Mouse (Mus musculus) heart, embryonic 16.5 days (tissue): Measurements from ENCODE around the gene Pagr1a. TPM values are rescaled to one million over a fixed set of nuclear protein-coding genes. Genes with fewer than 3 reads are reported as not detected.
A peak's percentile ranks its signal among the peaks of the same experiment; 100 is the strongest.

Source experiments
- ATAC-seq: fragments of 200-750 bp; cut with Nextera tagmentation; replicated peaks from 2 replicates; pipeline ENCODE4 v1.8.0; 2017; ENCODE audit warnings: moderate number of reproducible peaks; ENCODE audit not compliant: insufficient read depth, low FRiP score; ENCODE audit errors: extremely low read depth
- H3K27ac ChIP-seq: fragments of 300-500 bp; sonication (generic); 2 replicates; pipeline ENCODE4 v1.5.1; 2014; ENCODE audit warnings: mild to moderate bottlenecking, low read length, control low read depth, moderate library complexity
- H3K27me3 ChIP-seq: fragments of 300-500 bp; sonication (generic); 2 replicates; pipeline ENCODE4 v1.6.1; 2014; ENCODE audit warnings: low read length, mixed read lengths; ENCODE audit not compliant: control insufficient read depth, insufficient read depth
- H3K36me3 ChIP-seq: fragments of 300-500 bp; sonication (generic); 2 replicates; pipeline ENCODE4 v1.6.1; 2014; ENCODE audit not compliant: control insufficient read depth, insufficient read depth
- H3K4me1 ChIP-seq: fragments of 300-500 bp; sonication (generic); 2 replicates; pipeline ENCODE4 v1.6.1; 2014; ENCODE audit warnings: low read length, mixed read lengths; ENCODE audit not compliant: control insufficient read depth, insufficient read depth
- H3K4me2 ChIP-seq: fragments of 300-500 bp; sonication (generic); 2 replicates; pipeline ENCODE4 v1.6.1; 2014; ENCODE audit warnings: low read depth, mild to moderate bottlenecking, control low read depth, low read length
- H3K4me3 ChIP-seq: fragments of 300-500 bp; sonication (generic); 2 replicates; pipeline ENCODE4 v1.5.1; 2014; ENCODE audit warnings: mild to moderate bottlenecking, control low read depth, low read length
- H3K9ac ChIP-seq: fragments of 300-500 bp; sonication (generic); 2 replicates; pipeline ENCODE4 v1.6.1; 2014; ENCODE audit warnings: low read length, control low read depth
- H3K9me3 ChIP-seq: fragments of 300-500 bp; sonication (generic); replicated peaks from 2 replicates; pipeline ENCODE4 v1.6.1; 2016; ENCODE audit warnings: low read length; ENCODE audit not compliant: control insufficient read depth
- WGBS: fragments of 180-500 bp; shearing (Covaris S2); extraction: QIAGEN DNeasy Blood & Tissue Kit; methylation state at CpG from one replicate; pipeline ENCODE4 v1.1.7; 2014; 5-methylcytosine and 5-hydroxymethylcytosine counted together
- polyA plus RNA-seq: library from polyadenylated mRNA; unstranded; fragments of >200 nt; fragmentation: Nextera tagmentation; extraction: Ambion mirVana; gene quantifications from 2 replicates; pipeline ENCODE4 v1.2.1, GENCODE M21; 2015

Gene Pagr1a
- polyA plus RNA-seq, 1 experiment from 2014 or later, result 61.0 TPM

DNA sequence TGATC is 869 bp downstream of the Pagr1a start, which contains the start of gene Pagr1b:
Gene Pagr1b, minus strand, starts transcription at position 4 of the 5 bp plus-strand sequence.
- H3K4me2 ChIP-seq, result peak within 1 kb of the TSS; percentile 83
- peak within 1 kb of the TSS; percentile 89 for H3K4me3 ChIP-seq
- H3K4me1 ChIP-seq, result peaks cover 44% of the 10 kb centered on the region
- H3K27ac ChIP-seq, result peak within 1 kb of the TSS; percentile 99
- H3K36me3 ChIP-seq, result peaks cover 11% of the 10 kb centered on the region; the same call in 1 of the 2 replicates
- peak within 1 kb of the TSS; percentile 96 for H3K9ac ChIP-seq
- no peak for ATAC-seq
- no peaks in the 10 kb centered on the region for H3K27me3 ChIP-seq
- H3K9me3 ChIP-seq, result no peaks in the 10 kb centered on the region

DNA sequence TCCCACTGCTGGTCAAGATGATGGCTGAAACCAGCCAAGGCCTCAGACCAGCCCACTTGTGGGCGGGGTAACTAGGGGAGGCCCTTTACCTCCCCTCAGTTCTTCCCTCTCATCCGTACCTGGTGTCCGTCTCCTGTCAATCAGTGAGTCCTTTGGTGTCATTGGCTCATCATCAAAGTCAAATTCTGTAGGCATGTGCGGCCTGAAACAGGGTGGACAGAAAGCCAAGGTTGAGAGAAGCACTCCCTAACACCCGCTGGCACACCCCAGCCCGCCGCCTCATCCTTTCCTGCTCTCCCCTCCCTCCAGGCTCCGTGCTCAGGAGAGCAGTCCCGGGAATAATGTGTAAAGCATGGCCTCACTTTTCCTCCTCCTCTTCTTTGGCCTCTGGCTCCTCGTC is 1.1 kb downstream of the Pagr1a start:
- peak overlapping the region; percentile 99 for H3K27ac ChIP-seq
- no peaks in the 10 kb centered on the region for H3K27me3 ChIP-seq
- H3K9me3 ChIP-seq, result no peaks in the 10 kb centered on the region
- peak overlapping the region; percentile 83 for H3K4me2 ChIP-seq
- WGBS, result 1% methylated on average over 10 of the region's 10 CpGs
- peaks cover 42% of the 10 kb centered on the region for H3K4me1 ChIP-seq
- H3K9ac ChIP-seq, result peak overlapping the region; percentile 96
- ATAC-seq, result peak; percentile 12; the same call in 1 of the 2 replicates
- H3K4me3 ChIP-seq, result peak overlapping the region; percentile 89
- H3K36me3 ChIP-seq, result peaks cover 11% of the 10 kb centered on the region; the same call in 1 of the 2 replicates

DNA sequence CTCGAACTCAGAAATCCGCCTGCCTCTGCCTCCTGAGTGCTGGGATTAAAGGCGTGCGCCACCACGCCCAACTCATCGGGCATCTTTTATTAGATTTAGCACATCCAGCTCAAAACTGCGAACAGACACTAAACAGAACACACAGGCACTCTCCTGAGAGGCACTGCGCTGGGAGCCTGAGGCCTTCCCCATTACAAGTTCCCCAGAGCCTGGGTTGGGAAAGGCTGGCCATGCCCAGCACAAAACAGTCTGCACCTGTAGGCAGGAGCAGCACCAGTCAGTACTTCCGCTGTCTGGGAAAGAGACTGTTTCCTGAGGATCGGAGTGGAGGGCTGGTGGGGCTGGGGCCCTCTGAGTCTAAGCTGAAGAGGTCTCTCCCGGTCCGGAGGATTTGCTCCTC is 2.2 kb downstream of the Pagr1a start:
- Histone ChIP-seq H3K9ac (no peak overlapping the region), H3K4me3 (no peak overlapping the region), H3K4me2 (peak overlapping the region; percentile 83), H3K9me3 (no peaks in the 10 kb centered on the region), H3K4me1 (peaks cover 33% of the 10 kb centered on the region), H3K36me3 (peaks cover 11% of the 10 kb centered on the region; the same call in 1 of the 2 replicates), H3K27ac (no peak overlapping the region; the same call in 1 of the 2 replicates), H3K27me3 (no peaks in the 10 kb centered on the region)
- no peak for ATAC-seq
- WGBS, result 90% methylated on average over 12 of the region's 12 CpGs

DNA sequence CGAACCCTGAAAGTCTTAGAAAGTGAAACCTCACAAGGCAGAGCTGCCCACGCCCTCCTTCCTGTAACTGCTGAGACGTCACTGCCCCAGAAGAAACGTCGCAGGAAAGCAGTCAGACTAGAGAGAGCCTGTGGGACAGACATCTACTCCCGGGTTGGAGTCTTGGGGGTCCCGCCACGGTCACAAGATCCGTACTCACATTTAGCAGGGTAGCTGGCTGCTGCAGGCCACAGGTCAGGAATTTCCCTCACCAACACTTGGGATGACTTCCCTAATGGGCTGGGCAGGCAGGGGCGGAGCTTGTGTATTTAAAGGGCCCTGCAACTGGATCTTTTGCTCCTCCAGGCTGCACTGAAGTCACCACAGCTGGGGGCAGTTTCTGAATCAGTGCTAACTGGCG is 2.8 kb downstream of the Pagr1a start, which contains the start of gene Mvp:
Gene Mvp, minus strand, starts transcription at position 302 of the 400 bp plus-strand sequence.
- H3K27me3 ChIP-seq, result no peaks in the 10 kb centered on the region
- peak within 1 kb of the TSS; percentile 83 for H3K4me2 ChIP-seq
- WGBS, result 21% methylated on average over 11 of the region's 11 CpGs
- H3K4me3 ChIP-seq, result peak within 1 kb of the TSS; percentile 72
- H3K9ac ChIP-seq, result peak within 1 kb of the TSS; percentile 64
- H3K36me3 ChIP-seq, result peaks cover 11% of the 10 kb centered on the region; the same call in 1 of the 2 replicates
- H3K4me1 ChIP-seq, result peaks cover 33% of the 10 kb centered on the region
- H3K9me3 ChIP-seq, result no peaks in the 10 kb centered on the region
- H3K27ac ChIP-seq, result peak within 1 kb of the TSS; percentile 99
- no peak for ATAC-seq

DNA sequence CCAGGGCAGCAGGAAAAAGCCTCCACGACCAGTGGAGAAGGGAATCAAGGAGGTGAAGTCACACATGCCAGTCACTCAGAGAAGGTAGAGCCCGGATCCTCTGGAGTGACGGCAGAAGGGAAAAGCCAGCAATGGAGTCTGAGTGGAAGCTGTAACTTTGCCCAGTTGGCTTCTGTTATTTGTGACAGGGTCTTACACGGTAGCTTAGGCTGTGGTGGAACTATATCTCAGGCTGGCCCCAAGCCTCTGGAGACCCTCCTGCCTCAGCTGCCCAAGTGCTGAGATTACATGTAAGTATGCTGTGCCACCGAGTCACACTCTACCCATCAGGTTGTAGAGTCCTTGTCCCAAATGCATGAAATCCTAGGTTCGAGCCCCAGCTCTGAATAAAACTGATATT is 3.8 kb downstream of the Pagr1a start:
- WGBS, result 88% methylated on average over 6 of the region's 6 CpGs
- ATAC-seq, result no peak
- Histone ChIP-seq H3K4me1 (peaks cover 38% of the 10 kb centered on the region), H3K4me3 (peak overlapping the region; percentile 72), H3K27ac (no peak overlapping the region), H3K4me2 (peak overlapping the region; percentile 83; the same call in 1 of the 2 replicates), H3K27me3 (no peaks in the 10 kb centered on the region), H3K36me3 (peaks cover 11% of the 10 kb centered on the region; the same call in 1 of the 2 replicates), H3K9me3 (no peaks in the 10 kb centered on the region), H3K9ac (no peak overlapping the region)

DNA sequence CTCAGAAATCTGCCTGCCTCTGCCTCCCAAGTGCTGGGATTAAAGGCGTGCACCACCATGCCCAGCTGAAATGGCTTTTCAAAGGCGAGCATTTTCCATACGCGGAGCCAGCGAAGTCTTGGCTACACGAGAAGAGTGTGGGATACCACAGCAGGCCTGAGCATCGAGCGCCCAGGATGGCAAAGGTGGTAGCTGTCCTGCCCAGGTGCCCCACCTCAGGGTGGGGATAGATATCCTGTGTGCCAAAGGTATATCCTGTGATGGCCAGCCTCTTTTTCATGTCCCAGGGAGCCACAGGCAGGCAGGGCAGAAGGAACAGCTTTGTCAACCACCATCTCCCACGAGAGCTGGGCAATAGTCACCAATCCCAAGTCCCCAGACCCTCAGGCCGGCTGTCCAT is 4.3 kb downstream of the Pagr1a start:
- ATAC-seq, result no peak
- Histone ChIP-seq H3K4me2 (no peak overlapping the region), H3K4me1 (peaks cover 39% of the 10 kb centered on the region), H3K27ac (no peak overlapping the region), H3K4me3 (no peak overlapping the region), H3K36me3 (peaks cover 11% of the 10 kb centered on the region; the same call in 1 of the 2 replicates), H3K27me3 (no peaks in the 10 kb centered on the region), H3K9ac (no peak overlapping the region), H3K9me3 (no peaks in the 10 kb centered on the region)
- 91% methylated on average over 10 of the region's 10 CpGs for WGBS

DNA sequence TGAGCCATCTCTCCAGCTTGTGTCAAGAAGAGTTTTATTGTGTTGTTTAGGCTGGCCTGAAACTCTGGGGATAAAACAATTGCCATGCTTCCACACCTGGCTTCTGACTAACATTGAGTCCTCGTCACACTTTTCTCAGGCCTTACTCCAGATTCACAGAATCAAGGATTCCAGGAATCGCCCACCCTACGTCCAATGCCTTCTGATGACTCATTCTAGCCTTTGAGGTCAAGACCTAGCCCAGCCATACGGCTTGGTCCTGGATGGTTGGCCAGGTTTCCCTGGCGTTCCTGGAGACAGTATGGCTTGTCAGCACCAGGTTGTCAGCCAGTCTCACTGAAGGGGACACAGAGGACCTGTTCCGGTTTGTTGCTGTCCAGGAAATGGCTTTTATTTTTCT is 4.8 kb downstream of the Pagr1a start:
- Histone ChIP-seq H3K4me2 (no peak overlapping the region), H3K9ac (no peak overlapping the region), H3K27me3 (no peaks in the 10 kb centered on the region), H3K9me3 (no peaks in the 10 kb centered on the region), H3K4me3 (no peak overlapping the region), H3K4me1 (peaks cover 34% of the 10 kb centered on the region), H3K36me3 (peaks cover 11% of the 10 kb centered on the region; the same call in 1 of the 2 replicates), H3K27ac (no peak overlapping the region)
- no peak for ATAC-seq
- 72% methylated on average over 6 of the region's 6 CpGs for WGBS

DNA sequence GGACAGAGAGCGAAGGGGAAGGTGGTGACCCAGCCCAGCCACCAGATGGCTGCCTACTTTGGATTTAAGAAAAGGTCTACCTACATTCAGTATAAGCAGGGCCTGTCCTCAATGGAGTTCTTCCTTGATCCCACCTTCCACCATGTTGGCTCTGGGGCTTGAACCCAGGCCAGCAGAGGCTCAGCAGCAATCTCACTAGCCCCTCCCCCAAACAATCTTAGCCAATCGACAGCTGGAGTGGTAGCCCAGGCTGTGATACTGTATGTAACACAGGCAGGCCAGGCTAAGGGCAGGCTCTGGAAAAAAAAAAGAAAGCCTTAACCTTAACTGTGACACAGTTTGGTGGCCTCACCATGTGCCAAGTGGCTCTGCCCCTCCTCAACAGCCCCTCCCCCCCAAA is 5.4 kb downstream of the Pagr1a start:
- H3K4me3 ChIP-seq, result no peak overlapping the region
- peaks cover 11% of the 10 kb centered on the region; the same call in 1 of the 2 replicates for H3K36me3 ChIP-seq
- ATAC-seq, result no peak
- H3K27me3 ChIP-seq, result no peaks in the 10 kb centered on the region
- H3K9me3 ChIP-seq, result no peaks in the 10 kb centered on the region
- H3K9ac ChIP-seq, result no peak overlapping the region
- H3K4me2 ChIP-seq, result no peak overlapping the region
- H3K4me1 ChIP-seq, result peaks cover 34% of the 10 kb centered on the region
- H3K27ac ChIP-seq, result no peak overlapping the region
- WGBS, result 64% methylated on average over 2 of the region's 2 CpGs

DNA sequence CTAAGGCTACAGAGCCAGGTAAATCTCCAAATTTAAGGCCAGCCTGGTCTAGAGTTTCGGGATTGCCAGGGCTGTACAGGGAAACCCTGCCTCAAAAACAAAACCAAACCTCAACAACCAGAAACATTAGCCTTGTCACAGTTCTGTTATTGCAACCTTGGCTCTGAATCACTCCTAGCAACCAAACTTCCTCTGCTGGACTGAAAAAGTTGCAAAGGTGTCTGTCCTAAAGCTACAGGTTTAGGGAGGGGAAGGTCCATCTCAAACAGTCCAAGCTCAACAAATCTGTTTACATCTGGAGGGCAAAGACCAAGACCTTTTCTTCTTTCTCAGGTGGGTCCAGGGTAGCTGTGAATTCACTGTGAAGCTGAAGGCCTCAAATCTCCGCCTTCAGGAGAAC is 6.1 kb downstream of the Pagr1a start:
- 89% methylated on average over 2 of the region's 2 CpGs for WGBS
- Histone ChIP-seq H3K9me3 (no peaks in the 10 kb centered on the region), H3K36me3 (peaks cover 11% of the 10 kb centered on the region; the same call in 1 of the 2 replicates), H3K27me3 (no peaks in the 10 kb centered on the region), H3K9ac (no peak overlapping the region), H3K27ac (no peak overlapping the region), H3K4me1 (peaks cover 38% of the 10 kb centered on the region), H3K4me2 (no peak overlapping the region), H3K4me3 (no peak overlapping the region)
- no peak for ATAC-seq
